ENCODE assay signal across 25 mouse cellular contexts in genomic region chr1:62159592-62159991, GRCm38 (mm10).
"Had no signal": no experiment of that assay in that cellular context is flagged by ENCODE, and none has a peak within 500 bp of the region (broad histone marks: within the 10 kb centered on the region; RNA-seq: fewer than 3 reads in every experiment).

No protein-coding gene starts in this region.

- DNase-seq: gastrocnemius, adult 2 months; gastrocnemius, postnatal 10 days; gastrocnemius, postnatal 25 days; heart, adult 18-20 months; heart, postnatal 10 days; heart, postnatal 4 days; liver; liver, embryonic 13.5 days; liver, postnatal 0 days had no signal

- H3K9me3 ChIP-seq: heart, embryonic 10.5 days; heart, embryonic 12.5 days; hindbrain, embryonic 10.5 days; hindbrain, embryonic 12.5 days; intestine, embryonic 15.5 days; limb, embryonic 10.5 days; limb, embryonic 12.5 days; liver, embryonic 13.5 days; liver, embryonic 15.5 days had no signal

- H3K36me3 ChIP-seq: heart, embryonic 10.5 days; heart, embryonic 12.5 days; hindbrain, embryonic 10.5 days; hindbrain, embryonic 12.5 days; intestine, embryonic 15.5 days; limb, embryonic 10.5 days; limb, embryonic 12.5 days; liver, embryonic 13.5 days; liver, embryonic 15.5 days had no signal

- ATAC-seq: forebrain, embryonic 16.5 days; hindbrain, embryonic 16.5 days; inflammation-experienced regulatory T-cells, adult 6 months; intestine, embryonic 15.5 days; intestine, postnatal 0 days; liver, postnatal 0 days had no signal

- H3K4me3 ChIP-seq: gastrocnemius, adult 2 months; heart, embryonic 10.5 days; heart, embryonic 12.5 days; hindbrain, embryonic 10.5 days; hindbrain, embryonic 12.5 days; intestine, embryonic 15.5 days; layer of hippocampus, adult 2 months; left cerebral cortex, adult 2 months; limb, embryonic 10.5 days; limb, embryonic 12.5 days; liver, embryonic 13.5 days; liver, embryonic 15.5 days had no signal

- H3K4me1 ChIP-seq: heart, embryonic 10.5 days; heart, embryonic 12.5 days; hindbrain, embryonic 12.5 days; intestine, embryonic 15.5 days; liver, embryonic 13.5 days; liver, embryonic 15.5 days had no signal

- H3K9ac ChIP-seq: heart, embryonic 12.5 days; hindbrain, embryonic 12.5 days; hindbrain, embryonic 14.5 days; intestine, embryonic 15.5 days; limb, embryonic 12.5 days; liver, embryonic 13.5 days; liver, embryonic 15.5 days; liver, postnatal 0 days had no signal

- H3K4me2 ChIP-seq: heart, embryonic 12.5 days; hindbrain, embryonic 12.5 days; hindbrain, embryonic 14.5 days; intestine, embryonic 15.5 days; limb, embryonic 12.5 days; liver, embryonic 11.5 days; liver, embryonic 13.5 days; liver, embryonic 15.5 days had no signal

- H3K27ac ChIP-seq: gastrocnemius, adult 2 months; heart, embryonic 10.5 days; hindbrain, embryonic 10.5 days; hindbrain, embryonic 12.5 days; hindbrain, embryonic 14.5 days; intestine, embryonic 15.5 days; layer of hippocampus, adult 2 months; left cerebral cortex, adult 2 months; limb, embryonic 10.5 days; limb, embryonic 12.5 days; liver, embryonic 13.5 days; liver, embryonic 15.5 days had no signal

- H3K27me3 ChIP-seq: heart, embryonic 12.5 days; hindbrain, embryonic 12.5 days; intestine, embryonic 15.5 days; limb, embryonic 12.5 days; liver, embryonic 13.5 days; liver, embryonic 15.5 days had no signal
